Mouse (Mus musculus): ENCODE data around the gene Rnf227.

GRCm38 (mm10) chr11:69379600-69379999, 39.3 kb downstream of the Rnf227 start:
- TF ChIP-seq CTCF (IDR thresholded peaks at IDR 0.05; ENCODE audit: insufficient read depth, low read depth, low read length) (no peak), POLR2A (IDR thresholded peaks at IDR 0.05; ENCODE audit: insufficient read depth, low read depth, low read length) (no peak)

Data from olfactory bulb, adult 2 months (tissue).